Mouse (Mus musculus): Measurements from ENCODE around the gene Golga5. TPM values are rescaled to one million over a fixed set of nuclear protein-coding genes. Genes with fewer than 3 reads are reported as not detected.

Golga5 gene
- polyA plus RNA-seq (2015; fragmentation: Nextera tagmentation; extraction: Ambion mirVana) = 21.0 and 21.6 TPM in 2 replicates

GRCm38 (mm10) chr12:102468894-102469764 lies at the start of gene Golga5:
TSS of gene Golga5 (plus strand) at chr12:102469135.

GRCm38 (mm10) chr12:102439632-102440023 lies 29.3 kb upstream of the Golga5 start, which contains the start of gene Lgmn:
TSS of gene Lgmn (minus strand) at chr12:102439813.

Other genes starting within 250 kb of the Golga5 start
- 2.4 and 2.5 TPM in 2 replicates for gene Rin3, start 186.1 kb upstream of the Golga5 start, polyA plus RNA-seq (2015; fragmentation: Nextera tagmentation; extraction: Ambion mirVana)
- 182 and 194 TPM in 2 replicates for gene Lgmn, start 29.3 kb upstream of the Golga5 start, polyA plus RNA-seq (2015; fragmentation: Nextera tagmentation; extraction: Ambion mirVana)
- 289 and 310 TPM in 2 replicates for gene Chga, start 85.8 kb downstream of the Golga5 start, polyA plus RNA-seq (2015; fragmentation: Nextera tagmentation; extraction: Ambion mirVana)
- 37.9 and 40.5 TPM in 2 replicates for gene Itpk1, start 235.8 kb downstream of the Golga5 start, polyA plus RNA-seq (2015; fragmentation: Nextera tagmentation; extraction: Ambion mirVana)